Mouse (Mus musculus): ENCODE measurements around the gene Paics.

DNA sequence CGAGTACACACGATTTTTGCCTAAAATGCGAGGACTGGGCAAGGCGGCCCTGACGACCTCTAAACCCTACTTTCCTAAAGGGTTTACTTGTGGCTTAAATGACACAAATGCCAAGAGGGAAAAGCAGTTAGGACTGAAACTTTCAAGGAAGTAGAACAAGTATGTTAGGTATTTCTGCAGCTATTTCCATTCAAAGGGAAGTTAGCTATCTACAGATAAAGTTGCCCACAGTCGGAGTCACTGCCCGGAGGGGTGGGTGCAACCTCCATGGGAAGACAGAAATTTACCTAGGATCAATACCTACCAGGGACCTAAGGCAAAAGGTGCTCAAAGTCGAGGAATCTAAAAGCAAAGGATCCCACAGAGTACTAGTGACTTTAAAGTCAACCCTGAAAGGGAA, 11.4 kb upstream of the Paics start:
- TF ChIP-seq ZNF384 (IDR thresholded peaks at IDR 0.05; ENCODE audit: low read depth, low read length), result no peak
- no peak for TF ChIP-seq CHD2 (IDR thresholded peaks at IDR 0.05; ENCODE audit: low read depth, low read length)
